ENCODE assay signal across 24 mouse cellular contexts in genomic region chr10:51463800-51464199, GRCm38 (mm10). TPM values are rescaled to one million over a fixed set of nuclear protein-coding genes. Genes with fewer than 3 reads are reported as not detected.
"Had no signal": no experiment of that assay in that cellular context is flagged by ENCODE, and none has a peak within 500 bp of the region (broad histone marks: within the 10 kb centered on the region; RNA-seq: fewer than 3 reads in every experiment).

No protein-coding gene starts in this region.

RNA-seq across cellular contexts. Expression of gene Gm49339, which starts 16.6 kb away (rescaled TPM):
- total RNA-seq: hematopoietic stem cell, adult 5-6 weeks; hindbrain, postnatal 0 days; layer of hippocampus, adult 18-20 months; layer of hippocampus, adult 2 months; layer of hippocampus, postnatal 10 days; layer of hippocampus, postnatal 25 days; layer of hippocampus, postnatal 36 days; left cerebral cortex, adult 18-20 months; left cerebral cortex, adult 2 months had no signal
- polyA plus RNA-seq: heart, embryonic 12.5 days; heart, embryonic 14.5 days; hindbrain, embryonic 10.5 days; hindbrain, embryonic 12.5 days; hindbrain, embryonic 13.5 days; hindbrain, embryonic 14.5 days; hindbrain, embryonic 15.5 days; hindbrain, embryonic 16.5 days; hindbrain, postnatal 0 days; intestine, embryonic 14.5 days; intestine, embryonic 15.5 days; intestine, embryonic 16.5 days; kidney, embryonic 15.5 days; kidney, postnatal 0 days had no signal

RNA-seq across cellular contexts. Expression of gene Lilr4b, which starts 16.6 kb away (rescaled TPM):
- total RNA-seq: hindbrain, postnatal 0 days; layer of hippocampus, adult 18-20 months; layer of hippocampus, adult 2 months; layer of hippocampus, postnatal 25 days; left cerebral cortex, adult 2 months had no signal
- polyA plus RNA-seq: hindbrain, embryonic 10.5 days; hindbrain, embryonic 11.5 days; hindbrain, embryonic 12.5 days had no signal

RNA-seq across cellular contexts. Expression of gene Lilrb4a, which starts 27.0 kb away (rescaled TPM):
- total RNA-seq: layer of hippocampus, postnatal 14 days had no signal
